Mouse (Mus musculus) 3T3-L1 (cell line): Measurements from ENCODE around the gene Ssr3.

Experiments used
- DNase-seq: peaks from one replicate; pipeline ENCODE4 v3.0.0-alpha.2; 2015; ENCODE audit warnings: low read depth, low spot score

Gene Ssr3

DNA sequence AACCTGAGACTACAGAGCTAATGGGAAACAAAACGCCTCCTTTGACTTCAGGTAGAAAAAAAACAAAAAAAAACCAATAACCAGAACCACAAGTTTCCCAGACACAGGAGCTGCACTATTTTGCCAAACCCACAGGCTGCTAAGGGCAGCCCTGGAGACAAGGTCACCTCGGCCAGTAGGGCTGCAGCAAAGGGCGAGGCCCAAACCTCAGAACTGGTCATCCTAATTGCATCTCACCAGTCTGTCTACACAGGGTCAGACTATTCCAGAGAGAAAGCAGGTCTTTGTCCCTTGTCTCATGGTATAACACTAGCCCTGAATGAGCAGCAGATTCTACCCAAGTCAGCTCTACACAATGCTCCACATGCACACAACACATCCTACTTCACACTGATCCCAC, 17.7 kb downstream of the Ssr3 start:
- peak; percentile 58 for DNase-seq

DNA sequence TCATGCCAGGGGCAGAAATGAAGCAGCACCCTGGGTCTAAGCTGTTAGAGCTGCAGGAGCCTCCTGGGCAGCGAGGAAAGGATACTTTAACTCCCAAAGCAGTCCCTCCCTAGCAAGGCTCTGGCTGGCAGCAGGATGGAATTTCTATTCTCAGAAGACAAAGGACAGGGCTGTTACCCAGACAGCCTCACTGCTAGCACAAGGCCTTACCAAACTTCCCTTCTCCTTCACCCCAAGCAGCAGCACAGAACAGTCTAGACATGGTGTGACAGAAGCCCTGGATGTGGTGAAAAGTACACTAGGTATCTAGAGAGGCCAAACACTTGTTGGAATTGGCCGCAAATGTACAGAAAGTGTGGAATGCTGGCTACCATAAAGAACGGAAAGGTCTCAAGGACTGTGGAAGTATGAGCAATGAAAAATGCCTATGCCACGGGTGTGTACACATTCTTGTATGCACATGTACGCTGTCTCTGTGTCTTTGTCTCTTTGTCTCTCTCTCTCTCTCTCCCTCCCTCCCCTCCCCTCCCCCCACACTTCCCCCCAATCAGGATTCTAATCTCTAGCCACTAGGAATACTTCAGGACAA, 18.7 kb downstream of the Ssr3 start:
- DNase-seq = no peak

DNA sequence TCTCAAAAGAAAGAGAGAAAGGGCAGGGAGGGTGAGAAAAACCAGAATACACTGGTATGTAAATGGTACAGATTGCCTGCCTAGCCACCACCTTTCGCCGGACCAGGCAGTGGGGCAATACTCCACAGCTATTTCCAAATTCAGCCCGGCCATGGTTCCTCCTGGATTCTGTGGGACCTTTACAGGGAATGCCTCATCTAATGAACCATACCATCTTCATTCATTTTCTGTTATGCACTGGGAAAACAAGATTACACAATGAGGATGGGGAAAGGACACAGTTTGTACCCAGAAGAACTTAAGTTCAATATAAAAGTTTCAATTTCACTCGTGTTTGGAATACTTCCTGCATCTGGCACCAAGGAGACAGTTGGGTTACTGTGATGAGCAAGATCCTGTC, 19.9 kb downstream of the Ssr3 start:
- no peak for DNase-seq

DNA sequence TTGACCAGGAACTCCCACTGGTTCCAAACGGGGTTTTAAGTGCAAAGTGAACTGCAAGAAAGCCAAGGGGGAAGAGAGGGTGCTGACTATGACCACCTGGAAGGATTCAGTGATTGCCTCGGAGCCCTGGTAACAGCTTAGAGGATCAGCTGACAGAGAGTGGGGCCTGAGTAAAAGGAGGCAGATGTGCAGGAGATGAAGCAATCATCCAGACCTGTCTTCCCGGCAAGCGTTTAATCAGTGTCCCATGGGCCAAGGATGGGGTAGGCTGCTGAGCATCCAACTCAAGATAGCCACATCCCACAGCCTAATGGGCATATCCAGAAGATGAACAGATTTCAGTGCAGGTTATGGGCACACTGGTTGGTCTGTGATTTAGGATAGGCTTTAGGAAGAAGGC, 24.5 kb downstream of the Ssr3 start:
- no peak for DNase-seq

DNA sequence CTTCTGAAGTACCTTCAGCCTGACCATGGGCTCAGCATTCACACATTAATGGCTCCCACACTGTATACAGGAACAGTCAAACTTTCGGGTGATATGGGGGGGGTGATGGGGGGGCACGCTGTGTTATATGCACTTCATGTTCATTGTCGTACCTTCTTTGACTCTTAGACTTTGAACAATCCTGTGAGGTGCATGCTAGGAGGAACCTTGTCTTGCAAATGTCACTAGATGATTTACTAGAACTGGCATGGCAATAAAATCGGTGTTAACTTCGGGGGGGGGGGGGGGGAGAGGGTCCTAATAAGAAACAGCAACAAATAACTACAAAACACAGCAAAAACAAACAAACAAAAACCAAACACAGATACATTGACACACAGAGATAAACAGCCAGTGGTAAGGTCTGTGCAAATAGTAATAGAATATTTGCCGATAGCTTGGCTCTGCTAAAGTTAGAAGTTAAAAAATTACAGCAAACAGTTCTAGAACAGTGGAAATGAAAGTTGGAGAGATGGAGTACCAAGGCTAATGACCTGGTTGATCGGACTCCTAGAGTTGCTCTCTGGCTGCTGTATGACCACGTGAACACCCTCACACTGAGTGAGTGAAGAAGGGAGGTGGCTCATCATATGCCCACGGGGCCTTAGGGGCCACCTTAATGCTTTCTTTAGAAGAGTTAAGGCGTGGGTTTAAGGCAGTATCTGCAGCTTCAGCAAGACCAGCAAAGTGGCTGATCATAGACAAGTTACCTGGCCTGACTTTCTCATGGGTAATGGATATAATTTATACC, 26.3 kb downstream of the Ssr3 start:
- no peak for DNase-seq

DNA sequence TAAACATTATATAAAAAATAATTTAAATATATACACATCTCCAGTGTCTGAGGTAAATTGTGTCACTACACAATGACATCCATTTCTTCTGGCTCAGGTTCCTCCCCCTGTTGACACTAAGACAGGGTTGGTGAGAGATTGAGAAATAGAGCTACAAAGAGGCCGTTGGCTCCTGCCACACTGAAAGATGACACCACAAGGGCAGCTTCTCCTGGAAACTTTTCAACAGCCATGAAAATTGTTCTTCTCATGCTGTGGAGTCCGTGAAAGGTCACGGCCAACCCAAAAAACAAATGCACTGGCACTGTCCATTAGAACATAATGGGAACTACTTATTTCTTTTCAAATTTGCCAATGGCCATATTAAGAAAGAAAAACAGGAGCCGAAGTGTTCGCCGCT, 27.2 kb downstream of the Ssr3 start:
- DNase-seq = peak; percentile 62

DNA sequence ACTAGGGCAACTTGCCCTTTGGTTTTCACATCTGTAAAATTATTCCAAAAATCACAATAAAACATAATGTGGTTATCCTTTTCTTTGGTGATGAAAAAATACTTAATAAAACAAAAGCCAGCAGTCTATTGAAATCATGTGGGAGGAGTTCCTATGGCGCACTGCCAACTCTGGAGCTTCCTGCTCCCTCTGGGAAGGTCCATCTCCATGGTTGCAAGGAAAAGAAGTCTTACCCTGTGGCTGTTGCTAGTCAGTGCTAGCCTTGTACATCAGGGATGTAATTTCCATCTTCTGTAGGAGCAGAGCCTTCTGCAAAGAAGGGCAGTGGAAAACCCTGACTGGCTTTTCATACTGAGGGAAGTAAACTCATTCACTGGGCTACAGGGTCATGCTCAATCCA, 29.0 kb downstream of the Ssr3 start:
- peak; percentile 59 for DNase-seq

DNA sequence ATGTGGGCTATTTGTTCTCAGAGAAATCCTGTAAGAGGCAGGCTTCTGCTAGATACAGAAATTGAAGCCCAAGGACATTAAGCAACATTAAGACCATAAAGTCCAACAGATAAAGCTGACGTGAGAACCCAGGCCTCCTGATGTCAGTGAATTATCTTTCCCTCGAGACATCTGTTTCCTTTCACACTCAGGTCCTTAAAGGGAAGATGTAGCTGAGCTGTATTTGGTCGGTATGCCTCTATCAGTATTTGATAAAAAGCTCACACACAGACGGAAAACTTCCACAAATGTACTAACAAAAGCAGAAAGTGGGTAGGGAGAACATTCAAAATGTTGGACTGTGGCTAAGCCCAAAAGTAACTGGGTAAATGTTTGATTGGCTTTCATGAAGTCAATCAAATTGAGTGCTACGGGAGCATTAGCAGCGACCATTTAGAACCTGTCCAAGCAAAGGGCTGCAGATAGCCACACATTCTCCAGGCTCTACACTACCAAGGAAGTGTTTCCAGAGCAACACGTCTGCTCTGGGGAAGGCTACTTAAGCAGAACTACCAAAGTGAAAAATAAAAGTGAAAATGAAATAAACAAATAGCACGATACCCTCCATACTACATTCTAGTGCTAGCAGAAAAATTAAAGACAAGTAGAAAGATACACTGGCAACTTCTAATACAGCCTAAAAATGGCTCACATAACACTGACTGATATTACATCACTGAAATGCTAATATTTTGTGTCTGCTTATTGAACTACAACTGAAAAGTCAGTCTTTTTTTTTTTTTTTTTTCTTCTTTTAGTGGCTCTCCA, 32.1 kb downstream of the Ssr3 start:
- no peak for DNase-seq

DNA sequence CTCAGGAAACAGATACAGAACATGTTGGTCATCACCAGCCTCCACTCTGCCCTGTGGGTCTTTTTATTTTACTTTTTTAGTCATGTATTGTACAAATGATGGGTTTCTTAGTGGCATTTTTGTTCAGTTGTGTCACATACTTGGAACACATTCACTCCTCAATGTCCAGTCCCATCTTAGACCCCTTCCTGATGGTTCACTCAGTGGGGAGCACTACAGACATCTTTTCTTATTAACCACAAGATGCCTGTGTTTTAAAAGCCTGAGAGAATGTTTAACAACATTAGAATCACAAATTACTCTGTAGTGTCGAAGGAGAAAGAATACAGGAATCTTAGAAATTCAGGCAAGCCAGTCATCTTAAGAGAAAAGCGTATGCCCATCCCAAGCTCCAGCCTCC, 33.6 kb downstream of the Ssr3 start:
- DNase-seq = no peak

DNA sequence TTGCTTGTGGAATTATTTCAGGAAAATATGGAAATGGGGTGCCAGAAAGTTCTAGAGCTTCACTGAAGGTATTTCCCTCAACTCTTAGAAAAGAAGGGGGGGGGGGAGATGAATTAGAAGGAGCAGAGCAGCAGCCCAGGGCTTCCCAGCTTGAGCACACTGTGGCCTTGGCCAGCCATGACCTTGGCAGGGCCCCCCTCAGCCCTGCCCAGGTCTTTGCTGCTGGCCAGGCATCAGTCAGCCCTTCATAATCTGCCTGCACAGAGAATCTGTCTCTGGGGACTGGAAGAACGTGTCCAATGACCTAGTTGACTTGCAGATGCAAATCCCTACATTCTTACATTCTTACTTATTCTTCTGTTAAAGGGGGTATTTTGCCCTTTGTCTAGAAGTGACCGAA, 34.1 kb downstream of the Ssr3 start:
- no peak for DNase-seq

DNA sequence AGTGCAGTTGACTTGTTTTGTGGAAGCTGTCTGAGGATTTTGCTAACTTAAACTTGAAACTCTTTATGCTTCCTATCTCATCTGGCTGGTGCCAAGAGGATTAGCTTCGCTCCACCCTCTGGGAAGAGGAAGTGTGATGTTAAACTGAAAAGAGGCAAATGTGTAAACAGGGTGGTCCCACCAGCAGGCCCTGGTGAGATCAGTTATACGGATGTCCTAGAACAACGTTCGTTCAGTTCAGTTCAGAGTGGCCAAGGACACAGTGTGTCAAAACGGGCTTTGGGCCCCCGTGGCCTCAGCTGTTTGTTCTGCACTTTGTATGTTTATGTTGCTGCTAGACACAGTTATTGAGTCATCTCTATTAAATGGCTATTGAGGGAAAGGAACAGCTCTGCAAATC, 36.9 kb downstream of the Ssr3 start:
- no peak for DNase-seq

DNA sequence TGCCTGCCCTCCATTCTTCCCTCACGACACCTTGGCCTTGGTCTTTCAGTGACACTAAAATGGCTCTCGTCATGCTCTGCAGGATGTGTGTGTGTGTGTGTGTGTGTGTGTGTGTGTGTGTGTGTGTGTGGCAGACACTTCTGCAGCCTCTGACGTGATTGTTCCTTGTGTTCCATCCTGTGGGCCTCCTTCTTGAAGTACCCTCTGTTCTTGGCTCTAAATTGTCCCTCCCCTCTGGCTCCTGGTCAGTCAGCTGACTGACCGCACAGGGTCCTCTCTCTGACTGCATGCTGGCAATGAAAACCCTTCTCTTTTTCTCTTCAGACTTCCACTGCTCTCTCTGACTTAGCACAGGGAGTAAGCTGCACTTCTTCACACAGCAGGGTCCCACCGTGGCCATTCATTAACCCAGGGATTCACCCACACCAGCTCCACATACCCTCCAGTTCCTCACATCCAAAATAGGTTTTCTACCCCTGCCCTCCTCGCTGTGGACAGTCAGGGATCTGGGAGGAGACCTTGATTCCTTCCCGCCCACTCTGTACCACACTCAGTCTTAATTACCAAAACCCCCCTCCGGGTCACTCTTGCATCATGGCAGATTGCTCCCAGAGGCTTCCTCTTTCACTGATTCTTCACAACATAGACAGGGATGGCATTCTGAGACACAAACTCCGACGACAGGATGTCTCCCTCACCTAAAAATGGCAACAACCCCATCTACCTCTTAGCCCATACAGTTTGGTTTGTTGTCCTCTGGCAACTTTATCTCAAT, 39.0 kb downstream of the Ssr3 start:
- no peak for DNase-seq

DNA sequence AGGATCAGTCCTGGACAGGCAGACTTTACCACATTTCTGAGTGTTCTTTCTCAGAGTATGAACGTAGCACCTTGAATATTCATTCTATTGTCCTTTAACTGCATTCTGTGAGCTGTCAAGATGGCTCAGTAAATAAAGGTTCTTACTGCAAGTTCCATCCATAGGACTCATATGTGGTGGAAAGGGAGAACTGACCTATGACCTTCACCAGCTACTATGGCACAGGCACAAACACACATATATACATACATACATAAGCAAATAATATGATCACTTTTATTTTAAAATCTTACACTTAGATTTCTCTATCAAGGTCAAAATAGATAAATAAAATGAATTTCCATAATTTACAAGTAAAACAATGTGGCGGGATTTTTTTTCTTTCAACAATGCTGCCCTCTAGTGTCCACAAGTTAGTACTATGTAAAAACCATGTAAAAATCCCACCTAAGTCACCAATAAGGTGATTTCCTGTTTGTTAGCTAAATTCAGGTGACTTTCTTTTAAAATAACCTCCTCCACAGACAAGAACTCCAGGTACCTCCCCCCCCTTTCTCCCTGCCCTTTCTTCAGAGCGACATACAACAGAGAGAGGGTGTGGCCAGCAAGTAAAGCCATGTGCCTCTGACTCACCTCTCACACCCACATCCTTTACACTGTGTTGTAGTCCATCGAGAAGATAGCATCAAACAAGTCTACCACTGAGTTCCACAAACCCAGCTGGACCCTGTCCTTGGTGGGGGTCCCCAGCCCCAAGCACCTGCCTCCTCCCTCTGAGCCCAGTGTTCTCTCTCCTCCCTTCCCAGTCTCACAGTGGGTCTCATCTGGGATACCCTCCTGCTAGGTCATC, 39.9 kb downstream of the Ssr3 start:
- peak; percentile 73 for DNase-seq

DNA sequence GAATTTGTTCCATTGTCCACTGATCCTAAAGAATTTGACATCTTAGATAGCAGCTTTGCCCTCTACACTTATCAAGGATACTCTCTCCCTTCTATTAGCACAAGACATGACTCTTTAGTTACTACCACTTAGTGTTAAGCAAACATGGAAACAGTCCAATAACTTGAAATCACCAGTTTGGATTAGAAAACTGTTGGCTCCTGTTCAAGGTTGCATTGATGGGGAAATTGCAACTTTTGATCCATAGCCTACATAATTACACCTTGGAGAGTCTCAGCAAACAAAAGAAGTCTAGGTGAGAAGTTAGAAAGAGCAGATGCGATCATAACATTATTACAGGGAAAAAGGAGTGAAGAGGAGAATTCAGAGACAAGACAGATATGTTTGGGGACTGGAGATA, 46.2 kb downstream of the Ssr3 start:
- DNase-seq = no peak

DNA sequence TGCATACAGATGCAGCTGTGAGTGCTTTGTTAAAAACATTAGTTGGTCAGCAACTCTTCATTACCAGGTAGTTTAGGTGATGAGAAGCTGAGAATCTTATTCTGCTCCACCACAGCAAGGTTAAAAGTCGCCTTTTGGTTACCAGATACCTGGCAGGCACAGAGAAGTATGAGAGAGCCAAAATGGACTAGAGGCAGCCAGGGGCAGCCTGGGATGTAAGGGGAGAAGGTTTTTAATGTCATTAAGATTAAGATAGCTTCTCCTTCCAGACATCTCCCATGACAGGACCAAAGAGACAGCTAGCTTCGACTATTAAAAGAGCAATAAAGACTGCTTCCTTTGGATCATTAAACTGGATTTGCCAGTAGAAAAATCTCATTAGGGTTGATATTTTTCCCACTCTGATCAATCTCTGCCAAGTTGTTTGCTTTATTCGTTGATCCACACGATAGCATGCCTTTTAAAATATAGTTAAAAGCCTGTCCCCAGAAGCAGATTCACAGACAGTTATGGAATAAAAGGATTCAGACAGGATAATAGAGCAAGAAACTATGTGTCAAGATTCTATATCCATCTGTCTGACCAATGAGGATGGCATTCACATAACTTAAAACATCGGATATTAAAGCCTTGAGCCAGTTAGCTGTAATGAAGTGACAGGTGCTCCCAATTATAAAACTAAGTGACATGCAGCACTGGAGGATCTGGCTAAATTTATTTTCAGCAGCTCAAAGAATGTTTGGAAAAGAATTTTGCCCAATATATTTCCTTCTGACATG, 52.1 kb downstream of the Ssr3 start:
- DNase-seq = no peak

DNA sequence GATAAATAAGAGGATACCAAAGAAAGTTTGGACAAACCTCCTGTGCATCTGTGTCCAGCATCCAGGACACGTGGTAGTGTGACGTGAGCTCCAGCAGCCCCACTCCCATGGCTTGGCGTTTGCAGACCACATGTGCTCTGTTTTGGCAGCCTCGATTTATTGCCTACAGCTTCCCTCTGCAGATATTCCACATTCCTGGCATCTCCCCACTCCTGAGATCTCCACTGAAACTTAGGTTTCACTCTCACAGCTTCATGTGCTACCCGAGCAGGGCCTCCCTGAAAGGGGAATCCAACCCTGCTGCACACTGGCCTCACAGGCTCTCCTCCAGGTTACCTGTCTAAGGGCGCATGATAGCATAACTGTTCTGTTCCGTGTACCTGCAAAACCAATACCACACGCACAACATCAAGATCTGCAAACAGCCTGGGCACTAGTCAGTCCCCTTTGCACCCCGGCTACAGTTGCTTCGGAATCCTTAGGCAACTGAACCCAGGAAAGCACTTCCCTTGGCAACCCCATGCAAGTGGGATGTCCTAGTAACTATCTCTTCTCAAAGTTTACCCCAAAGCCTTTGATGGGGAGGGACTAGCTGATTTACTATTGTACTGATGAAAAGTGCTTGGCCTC, 54.5 kb downstream of the Ssr3 start:
- no peak for DNase-seq
